Mouse (Mus musculus) hindbrain, embryonic 15.5 days (tissue): ENCODE measurements at regions not wholly inside any gene's neighbourhood (a gene's known extent, or its start where the extent isn't known, plus 50 kb on each side); places are given as distances from the start of the nearest gene placed in this dataset.
A peak's percentile ranks its signal among the peaks of the same experiment; 100 is the strongest.

Experiments
- ATAC-seq: fragments of 200-750 bp; cut with Nextera tagmentation; 2 replicates; pipeline ENCODE4 v1.8.0; 2017; ENCODE audit warnings: low read depth, moderate number of reproducible peaks, moderate TSS enrichment; ENCODE audit not compliant: low FRiP score
- H3K27ac ChIP-seq: fragments of 300-500 bp; sonication (generic); replicated peaks from 2 replicates; pipeline ENCODE4 v1.5.1; 2015; ENCODE audit warnings: mild to moderate bottlenecking, inconsistent platforms
- H3K27me3 ChIP-seq: fragments of 300-500 bp; sonication (generic); 2 replicates; pipeline ENCODE4 v1.6.1; 2015; ENCODE audit warnings: control low read depth, inconsistent platforms
- H3K36me3 ChIP-seq: fragments of 300-500 bp; sonication (generic); 2 replicates; pipeline ENCODE4 v1.6.1; 2015; ENCODE audit warnings: control low read depth, inconsistent platforms
- H3K4me1 ChIP-seq: fragments of 300-500 bp; sonication (generic); replicated peaks from 2 replicates; pipeline ENCODE4 v1.6.1; 2015; ENCODE audit warnings: control low read depth, inconsistent platforms
- H3K4me2 ChIP-seq: fragments of 300-500 bp; sonication (generic); 2 replicates; pipeline ENCODE4 v1.6.1; 2015; ENCODE audit warnings: moderate library complexity, mild to moderate bottlenecking, inconsistent platforms
- H3K4me3 ChIP-seq: fragments of 300-500 bp; sonication (generic); 2 replicates; pipeline ENCODE4 v1.5.1; 2015; ENCODE audit warnings: mild to moderate bottlenecking, inconsistent platforms
- H3K9ac ChIP-seq: fragments of 300-500 bp; sonication (generic); 2 replicates; pipeline ENCODE4 v1.6.1; 2015; ENCODE audit warnings: inconsistent platforms
- H3K9me3 ChIP-seq: fragments of 300-500 bp; sonication (generic); 2 replicates; pipeline ENCODE4 v1.6.1; 2016; ENCODE audit warnings: control low read depth, inconsistent platforms
- whole genome bisulfite sequencing: fragments of 180-500 bp; shearing (Covaris S2); methylation state at CpG from one replicate; pipeline ENCODE4 v1.1.7; 2015; 5-methylcytosine and 5-hydroxymethylcytosine counted together

DNA sequence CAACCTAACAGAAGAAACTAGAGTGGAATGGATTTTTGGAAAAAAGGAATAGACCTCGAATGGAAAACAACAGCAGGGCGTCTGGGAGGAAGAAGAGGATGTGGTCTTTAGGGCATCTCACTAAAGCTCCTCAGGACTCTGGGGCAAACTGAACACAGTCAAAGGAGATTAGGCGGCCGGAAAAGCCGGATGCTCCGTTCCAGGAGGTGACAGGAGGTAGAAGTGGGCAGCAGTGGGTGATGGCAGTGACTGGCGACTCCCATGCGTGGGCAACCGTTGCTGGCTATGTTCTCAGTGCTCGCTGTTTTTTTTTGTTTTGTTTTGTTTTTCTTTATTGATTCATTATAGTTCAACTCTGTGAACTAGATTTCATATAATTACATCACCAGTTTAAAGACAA lies 228.8 kb upstream of the Klf3 start:
- ATAC-seq, result no peak
- Histone ChIP-seq H3K4me2 (no peak overlapping the region), H3K4me3 (no peak overlapping the region), H3K9ac (no peak overlapping the region), H3K4me1 (peaks cover 1% of the 10 kb centered on the region), H3K27me3 (no peaks in the 10 kb centered on the region), H3K36me3 (no peaks in the 10 kb centered on the region), H3K9me3 (no peaks in the 10 kb centered on the region), H3K27ac (no peak overlapping the region)
- WGBS, result 93% methylated on average over 10 of the region's 10 CpGs

DNA sequence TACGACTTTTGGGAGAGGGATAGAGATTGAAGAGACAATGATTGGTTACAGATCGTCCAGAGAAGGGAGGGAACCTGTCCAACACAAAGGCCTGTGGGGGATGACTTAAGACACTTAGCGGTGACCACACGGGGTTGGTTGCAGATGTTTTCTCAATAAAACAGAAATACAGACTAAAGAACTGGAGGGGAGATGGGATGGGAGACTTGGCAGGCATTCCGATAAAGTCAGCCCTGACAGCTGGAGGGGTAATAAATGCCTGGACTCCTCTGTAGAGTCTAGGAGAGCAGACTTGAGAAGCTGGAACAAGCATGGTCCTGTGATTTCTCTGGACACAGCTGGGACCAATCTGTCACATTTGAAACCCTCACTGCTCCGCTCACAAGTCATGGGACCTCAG lies 227.3 kb upstream of the Klf3 start:
- H3K4me1 ChIP-seq, result peaks cover 7% of the 10 kb centered on the region
- H3K9me3 ChIP-seq, result no peaks in the 10 kb centered on the region
- WGBS, result 77% methylated on average over 6 of the region's 6 CpGs
- no peak overlapping the region for H3K9ac ChIP-seq
- no peak for ATAC-seq
- H3K4me2 ChIP-seq, result no peak overlapping the region
- no peaks in the 10 kb centered on the region for H3K27me3 ChIP-seq
- H3K36me3 ChIP-seq, result no peaks in the 10 kb centered on the region
- no peak overlapping the region for H3K27ac ChIP-seq
- H3K4me3 ChIP-seq, result no peak overlapping the region

DNA sequence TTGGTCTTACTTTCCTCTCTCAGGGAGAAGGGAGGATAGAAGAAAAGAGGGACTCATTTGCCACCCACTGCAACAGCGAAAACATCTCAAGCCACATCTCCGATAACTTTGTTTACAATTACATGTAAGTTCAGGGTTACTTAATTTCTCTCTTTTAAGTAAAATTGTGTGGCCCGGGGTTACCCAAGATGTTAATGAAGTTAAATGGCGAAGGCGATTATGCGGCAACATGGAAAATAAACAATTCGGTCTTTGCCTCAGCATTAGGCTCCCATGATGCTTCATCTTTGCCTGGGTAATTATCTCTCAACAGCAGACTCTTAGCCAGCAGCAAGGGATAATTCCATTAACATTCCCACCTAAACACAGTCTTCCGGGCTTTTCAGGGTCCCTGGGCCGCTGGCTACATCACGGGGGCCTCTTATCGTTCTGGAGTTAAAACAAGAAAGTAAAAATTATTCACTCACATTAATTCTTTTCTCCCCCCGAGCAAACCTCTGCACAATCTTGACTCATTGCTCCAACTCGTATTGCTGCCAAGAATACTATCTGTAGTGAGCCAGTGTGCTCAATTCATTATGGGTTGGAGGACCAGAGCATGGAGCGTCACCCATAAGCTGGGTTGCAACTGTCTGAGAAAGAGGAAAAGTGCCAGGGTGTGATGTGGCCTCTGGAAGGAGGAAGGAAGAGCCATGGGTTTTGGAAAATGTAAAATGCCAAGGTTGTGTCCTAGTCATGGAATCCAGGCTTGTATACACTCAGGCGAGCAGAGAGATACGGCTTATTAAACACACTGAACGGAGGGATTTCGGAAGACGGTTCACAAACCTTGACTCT lies 226.5 kb upstream of the Klf3 start:
- Histone ChIP-seq H3K9me3 (no peaks in the 10 kb centered on the region), H3K4me2 (no peak overlapping the region), H3K9ac (no peak overlapping the region), H3K27me3 (no peaks in the 10 kb centered on the region), H3K4me3 (no peak overlapping the region), H3K27ac (0 out of 2 replicates have a peak overlapping the region, but pooled peaks have one; percentile 3), H3K36me3 (no peaks in the 10 kb centered on the region), H3K4me1 (peaks cover 7% of the 10 kb centered on the region)
- ATAC-seq, result no peak
- WGBS, result 80% methylated on average over 19 of the region's 19 CpGs

DNA sequence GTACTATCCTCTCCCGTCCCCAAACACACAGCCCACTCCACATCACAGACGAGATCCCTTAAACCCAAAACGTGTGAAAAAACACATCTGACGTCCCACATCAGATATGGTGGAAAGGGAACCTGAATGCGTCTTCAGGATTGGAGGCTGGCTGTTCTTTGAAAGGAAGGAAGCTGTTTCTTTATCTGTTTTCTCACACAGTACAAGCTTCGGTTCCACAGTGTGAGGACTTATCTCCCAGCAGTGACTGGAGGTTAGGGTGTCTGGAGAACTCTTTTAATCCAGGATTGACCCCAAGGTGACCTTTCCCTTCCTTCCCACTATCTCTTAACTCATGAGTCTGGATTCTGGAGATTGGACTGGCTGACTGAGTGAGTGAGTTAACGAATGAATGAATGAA lies 225.8 kb upstream of the Klf3 start:
- Histone ChIP-seq H3K4me1 (peaks cover 7% of the 10 kb centered on the region), H3K9me3 (no peaks in the 10 kb centered on the region), H3K27me3 (no peaks in the 10 kb centered on the region), H3K27ac (no peak overlapping the region), H3K4me2 (no peak overlapping the region), H3K4me3 (no peak overlapping the region), H3K9ac (no peak overlapping the region), H3K36me3 (no peaks in the 10 kb centered on the region)
- no peak for ATAC-seq
- 84% methylated on average over 7 of the region's 7 CpGs for WGBS

DNA sequence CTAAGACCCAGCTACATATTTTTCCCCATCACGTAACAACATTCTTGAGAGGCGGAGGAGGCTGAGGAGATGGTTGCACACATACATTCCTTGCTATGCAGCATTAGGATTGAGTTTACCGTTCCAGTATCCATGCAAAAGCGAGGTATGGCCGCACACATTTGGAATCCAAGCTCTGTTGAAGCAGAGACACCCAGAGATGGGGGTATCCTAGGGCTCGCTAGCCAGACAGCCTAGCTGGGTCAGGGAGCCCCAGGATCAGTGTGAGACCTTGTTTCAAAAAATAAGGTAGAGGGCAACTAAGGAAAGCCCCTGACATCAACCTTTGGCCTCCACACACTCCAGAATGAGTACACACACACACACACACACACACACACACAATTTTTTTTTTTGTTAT lies 224.7 kb upstream of the Klf3 start:
- Histone ChIP-seq H3K4me1 (peaks cover 7% of the 10 kb centered on the region), H3K4me2 (no peak overlapping the region), H3K27ac (no peak overlapping the region), H3K27me3 (no peaks in the 10 kb centered on the region), H3K9me3 (no peaks in the 10 kb centered on the region), H3K9ac (no peak overlapping the region), H3K4me3 (no peak overlapping the region), H3K36me3 (no peaks in the 10 kb centered on the region)
- WGBS, result over 99% methylated on average over 6 of the region's 6 CpGs
- ATAC-seq, result no peak

DNA sequence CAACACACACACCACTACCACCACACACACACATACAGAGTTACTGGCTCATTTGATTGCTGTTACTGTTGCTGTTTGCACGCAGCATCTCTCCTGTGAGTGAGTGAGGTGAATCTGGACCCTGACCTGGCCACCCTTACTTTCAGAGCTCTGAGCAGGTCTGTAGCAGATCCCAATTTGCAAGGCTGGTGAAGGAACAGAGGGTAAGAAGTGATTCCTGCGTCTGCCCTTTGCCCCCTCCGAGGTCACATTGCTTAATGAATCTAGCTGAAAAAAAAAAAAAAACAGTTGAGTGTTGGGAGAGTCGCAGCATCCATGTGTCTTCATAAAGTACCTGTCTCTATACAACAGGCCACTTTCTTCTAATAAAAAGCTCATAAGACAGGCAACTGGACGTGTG lies 224.1 kb upstream of the Klf3 start:
- Histone ChIP-seq H3K36me3 (no peaks in the 10 kb centered on the region), H3K4me1 (peaks cover 7% of the 10 kb centered on the region), H3K9me3 (no peaks in the 10 kb centered on the region), H3K4me2 (no peak overlapping the region), H3K9ac (no peak overlapping the region), H3K27me3 (no peaks in the 10 kb centered on the region), H3K4me3 (no peak overlapping the region), H3K27ac (no peak overlapping the region)
- 51% methylated on average over 5 of the region's 5 CpGs for WGBS
- no peak for ATAC-seq

DNA sequence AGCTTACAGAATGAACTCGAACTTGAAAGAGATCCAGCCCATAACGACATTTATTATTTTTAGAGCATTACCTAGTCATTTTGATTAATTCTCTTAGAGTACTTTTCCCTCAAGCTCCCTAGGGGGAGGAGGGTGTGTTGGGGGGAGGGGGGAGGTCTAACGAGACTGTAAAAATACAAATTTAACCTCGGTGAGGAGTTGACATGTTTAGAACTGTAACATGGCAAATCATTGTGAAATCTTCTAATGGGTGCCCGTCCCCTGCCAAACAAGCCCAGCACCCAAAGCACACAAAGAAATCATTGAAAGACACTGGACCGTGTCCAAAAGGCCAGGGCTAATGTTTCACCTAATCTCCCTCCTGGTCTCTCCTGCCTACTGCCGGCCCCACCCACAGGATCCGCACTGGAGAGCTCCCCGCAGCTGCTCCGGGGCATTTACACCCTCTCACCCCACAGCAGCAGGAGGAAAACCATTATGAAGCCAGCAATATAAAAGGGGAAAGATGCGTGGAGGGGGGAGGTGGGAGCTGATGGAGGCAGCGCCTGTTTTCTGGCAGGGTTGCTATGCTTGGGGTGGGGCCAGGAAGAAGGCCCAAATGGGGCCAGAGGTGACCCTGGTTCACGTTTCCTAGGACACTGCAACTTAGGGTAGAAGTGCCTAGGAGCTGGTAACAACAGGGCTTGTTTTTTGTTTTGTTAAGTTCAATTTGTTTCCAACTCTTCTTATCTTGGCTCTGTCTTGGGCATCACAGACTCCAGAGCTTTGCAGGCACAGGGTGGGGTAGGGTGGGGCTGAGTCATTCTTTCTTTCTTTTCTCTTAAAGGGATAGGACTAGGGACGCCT lies 223.5 kb upstream of the Klf3 start:
- H3K27ac ChIP-seq, result no peak overlapping the region

DNA sequence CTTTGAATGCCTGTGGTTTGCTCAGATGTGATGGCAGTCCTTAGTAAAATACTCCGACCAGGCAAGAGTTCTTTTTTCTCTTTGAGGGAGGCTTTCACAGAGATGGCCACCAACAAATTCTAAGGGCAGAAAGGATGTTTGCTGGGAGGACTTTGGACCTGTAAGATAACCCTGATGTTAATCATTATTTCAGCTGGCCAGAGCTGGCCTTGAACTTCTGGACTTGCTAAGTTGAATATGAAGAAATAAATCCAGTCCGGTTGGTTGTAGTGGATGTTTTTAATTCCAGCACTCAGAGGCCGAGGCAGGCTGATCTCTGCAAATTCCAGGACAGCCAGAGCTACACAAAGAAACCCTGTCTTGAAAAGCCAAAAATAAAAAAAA lies 222.9 kb upstream of the Klf3 start:
- ATAC-seq, result no peak
- WGBS, result 80% methylated on average over 3 of the region's 3 CpGs
- no peak overlapping the region for H3K4me3 ChIP-seq
- H3K9ac ChIP-seq, result no peak overlapping the region
- H3K4me1 ChIP-seq, result peaks cover 7% of the 10 kb centered on the region
- no peaks in the 10 kb centered on the region for H3K27me3 ChIP-seq
- H3K9me3 ChIP-seq, result no peaks in the 10 kb centered on the region
- H3K36me3 ChIP-seq, result no peaks in the 10 kb centered on the region
- no peak overlapping the region for H3K4me2 ChIP-seq
- H3K27ac ChIP-seq, result no peak overlapping the region

More for the DNA sequence above, 223.5 kb upstream of the Klf3 start:
- WGBS, result 7% methylated on average over 14 of the region's 14 CpGs
- Histone ChIP-seq H3K27me3 (no peaks in the 10 kb centered on the region), H3K9me3 (no peaks in the 10 kb centered on the region), H3K9ac (no peak overlapping the region), H3K4me3 (no peak overlapping the region), H3K4me1 (peaks cover 7% of the 10 kb centered on the region), H3K36me3 (no peaks in the 10 kb centered on the region), H3K4me2 (peak overlapping the region; percentile 38)
- no peak for ATAC-seq

DNA sequence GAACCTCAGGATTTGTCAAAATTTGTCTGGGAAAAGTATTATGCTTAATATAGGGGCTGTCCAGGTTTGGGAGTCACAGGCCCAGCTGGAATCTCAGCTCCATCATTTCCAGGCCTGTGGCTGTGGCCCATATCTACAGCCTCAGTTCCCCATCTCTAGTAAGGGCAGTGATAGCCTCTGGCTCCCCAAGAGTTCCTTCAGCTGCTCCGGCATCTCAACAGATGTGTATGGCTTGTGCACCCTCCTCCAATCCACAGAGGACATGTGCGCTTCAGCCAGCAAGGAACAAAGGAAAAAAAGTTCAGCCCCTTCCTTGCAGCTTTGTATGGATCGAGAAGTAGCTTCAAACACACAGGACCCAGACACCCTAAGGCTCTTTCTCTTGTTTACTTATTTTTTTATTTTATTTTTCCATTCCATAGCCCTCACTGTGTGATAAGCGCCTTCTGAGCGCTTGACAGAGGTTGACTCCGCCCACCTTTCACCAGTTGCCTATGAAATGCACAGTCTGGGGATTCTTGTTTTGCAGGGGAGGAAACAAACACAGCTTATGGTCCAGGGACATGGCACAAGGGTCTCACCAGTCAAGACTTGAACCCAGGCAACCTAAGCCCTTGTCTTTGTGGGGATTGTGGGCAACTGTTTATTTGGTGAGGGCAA lies 222.3 kb upstream of the Klf3 start:
- H3K4me3 ChIP-seq, result no peak overlapping the region
- WGBS, result 90% methylated on average over 6 of the region's 6 CpGs
- H3K4me1 ChIP-seq, result peaks cover 7% of the 10 kb centered on the region
- H3K9ac ChIP-seq, result no peak overlapping the region
- no peak overlapping the region for H3K27ac ChIP-seq
- no peaks in the 10 kb centered on the region for H3K9me3 ChIP-seq
- no peaks in the 10 kb centered on the region for H3K27me3 ChIP-seq
- no peaks in the 10 kb centered on the region for H3K36me3 ChIP-seq
- no peak overlapping the region for H3K4me2 ChIP-seq
- no peak for ATAC-seq

DNA sequence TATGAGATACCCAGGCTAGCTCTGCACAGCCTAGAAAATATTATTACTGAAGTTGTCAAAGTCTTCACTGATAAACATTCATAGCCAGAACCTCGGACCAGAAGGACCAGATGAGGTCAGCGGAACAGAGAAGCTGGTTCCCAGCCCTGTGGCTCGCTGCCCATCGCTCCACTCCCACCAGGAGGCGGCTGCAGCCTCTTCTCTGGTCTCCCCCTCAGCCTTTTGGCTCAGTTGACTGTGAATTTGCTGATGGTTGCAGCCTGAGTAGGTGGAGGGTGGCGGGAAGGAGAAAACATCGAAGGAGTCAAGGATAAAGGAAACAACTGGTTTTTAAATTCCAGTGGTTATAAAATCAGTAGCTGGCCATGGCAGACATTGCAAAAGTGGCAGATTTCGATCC lies 221.7 kb upstream of the Klf3 start:
- ATAC-seq, result no peak
- peaks cover 7% of the 10 kb centered on the region for H3K4me1 ChIP-seq
- H3K27ac ChIP-seq, result no peak overlapping the region
- no peaks in the 10 kb centered on the region for H3K36me3 ChIP-seq
- no peaks in the 10 kb centered on the region for H3K27me3 ChIP-seq
- no peak overlapping the region for H3K4me2 ChIP-seq
- WGBS, result 70% methylated on average over 8 of the region's 8 CpGs
- no peak overlapping the region for H3K4me3 ChIP-seq
- H3K9ac ChIP-seq, result no peak overlapping the region
- H3K9me3 ChIP-seq, result no peaks in the 10 kb centered on the region

DNA sequence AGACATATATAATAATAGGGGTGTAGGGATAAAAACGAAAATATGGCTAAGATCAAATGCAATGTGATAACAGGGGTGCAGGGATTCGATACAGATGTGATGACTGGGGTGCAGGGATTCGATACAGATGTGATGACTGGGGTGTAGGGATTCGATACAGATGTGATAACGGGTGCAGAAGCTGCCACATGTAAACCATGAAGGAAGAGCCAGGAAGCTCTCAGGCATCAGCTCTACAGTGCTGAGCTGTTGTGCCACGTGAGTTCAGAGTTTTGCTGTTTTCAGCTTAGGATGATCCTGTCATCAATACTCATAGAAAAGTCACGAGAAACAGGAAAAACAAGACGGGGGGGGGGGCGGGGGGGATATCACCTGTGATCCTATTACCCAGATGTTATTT lies 221.2 kb upstream of the Klf3 start:
- no peak for ATAC-seq
- Histone ChIP-seq H3K27me3 (no peaks in the 10 kb centered on the region), H3K36me3 (no peaks in the 10 kb centered on the region), H3K4me1 (peaks cover 7% of the 10 kb centered on the region), H3K4me2 (no peak overlapping the region), H3K9ac (no peak overlapping the region), H3K9me3 (no peaks in the 10 kb centered on the region), H3K4me3 (no peak overlapping the region), H3K27ac (no peak overlapping the region)
- 83% methylated on average over 9 of the region's 9 CpGs for WGBS

DNA sequence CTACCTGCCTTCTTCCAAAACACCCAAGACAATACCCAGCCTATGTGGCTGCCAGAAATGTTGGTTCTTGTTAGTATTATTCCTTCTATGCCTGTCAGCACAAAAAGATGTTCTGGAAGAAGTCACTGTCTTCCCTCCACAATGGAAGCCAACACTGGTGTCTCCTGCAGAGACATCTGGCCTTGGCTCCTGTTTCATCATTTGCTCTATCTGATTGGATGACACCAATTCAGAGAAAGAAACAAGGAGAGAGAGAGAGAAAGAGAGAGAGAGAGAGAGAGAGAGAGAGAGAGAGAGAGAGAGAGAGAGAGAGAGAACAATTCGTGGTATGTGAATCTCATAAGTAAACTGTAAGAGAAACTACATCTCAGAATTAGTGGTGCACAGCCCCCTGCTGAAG lies 218.9 kb upstream of the Klf3 start:
- ATAC-seq, result no peak
- Histone ChIP-seq H3K36me3 (no peaks in the 10 kb centered on the region), H3K9ac (no peak overlapping the region), H3K9me3 (no peaks in the 10 kb centered on the region), H3K27me3 (no peaks in the 10 kb centered on the region), H3K27ac (no peak overlapping the region), H3K4me2 (no peak overlapping the region), H3K4me3 (no peak overlapping the region), H3K4me1 (peaks cover 10% of the 10 kb centered on the region)
- 76% methylated on average over 1 of the region's 1 CpGs for WGBS
